Mouse (Mus musculus) lung, postnatal 0 days (tissue): Measurements from ENCODE around the gene Gm49358. TPM values are rescaled to one million over a fixed set of nuclear protein-coding genes. Genes with fewer than 3 reads are reported as not detected.

Experiments
- ATAC-seq: fragments of 200-750 bp; cut with Nextera tagmentation; 2 replicates; pipeline ENCODE4 v1.8.0; 2017; ENCODE audit warnings: moderate library complexity
- DNase-seq: peaks from one replicate; pipeline ENCODE4 v3.0.0-alpha.2; 2016; ENCODE audit warnings: low spot score
- H3K27ac ChIP-seq: fragments of 300-500 bp; sonication (generic); 2 replicates; pipeline ENCODE4 v1.5.1; 2014; ENCODE audit warnings: antibody characterized with exemption, mild to moderate bottlenecking, low read length, mixed read lengths
- H3K27me3 ChIP-seq: fragments of 300-500 bp; sonication (generic); replicated peaks from 2 replicates; pipeline ENCODE4 v1.6.1; 2014; ENCODE audit warnings: low read length, mixed read lengths; ENCODE audit not compliant: insufficient read depth
- H3K36me3 ChIP-seq: fragments of 300-500 bp; sonication (generic); 2 replicates; pipeline ENCODE4 v1.6.1; 2014; ENCODE audit warnings: low read length, mixed read lengths; ENCODE audit not compliant: insufficient read depth
- H3K4me1 ChIP-seq: fragments of 300-500 bp; sonication (generic); 2 replicates; pipeline ENCODE4 v1.6.1; 2014; ENCODE audit warnings: antibody characterized with exemption, low read depth, low read length, mixed read lengths; ENCODE audit not compliant: insufficient read depth
- H3K4me2 ChIP-seq: fragments of 300-500 bp; sonication (generic); replicated peaks from 2 replicates; pipeline ENCODE4 v1.6.1; 2014; ENCODE audit warnings: low read depth, mild to moderate bottlenecking, low read length, moderate library complexity, mixed read lengths
- H3K4me3 ChIP-seq: fragments of 300-500 bp; sonication (generic); 2 replicates; pipeline ENCODE4 v1.5.1; 2014; ENCODE audit warnings: low read depth, low read length
- H3K9ac ChIP-seq: fragments of 300-500 bp; sonication (generic); replicated peaks from 2 replicates; pipeline ENCODE4 v1.6.1; 2014; ENCODE audit warnings: low read depth, mild to moderate bottlenecking
- H3K9me3 ChIP-seq: fragments of 300-500 bp; sonication (generic); 2 replicates; pipeline ENCODE4 v1.6.1; 2016; ENCODE audit warnings: low read length, mixed read lengths
- CTCF ChIP-seq: IDR thresholded peaks from 2 replicates; pipeline ENCODE4 v1.5.1; 2016; ENCODE audit warnings: antibody characterized with exemption, mild to moderate bottlenecking
- EP300 ChIP-seq: IDR thresholded peaks from 2 replicates; pipeline ENCODE4 v1.6.1; 2016; ENCODE audit warnings: antibody characterized with exemption, mild to moderate bottlenecking, control low read depth
- WGBS: fragments of 180-500 bp; shearing (Covaris S2); extraction: QIAGEN DNeasy Blood & Tissue Kit; methylation state at CpG from one replicate; pipeline ENCODE4 v1.1.7; 2014; 5-methylcytosine and 5-hydroxymethylcytosine counted together
- polyA plus RNA-seq: library from polyadenylated mRNA; unstranded; fragments of >200 nt; fragmentation: Nextera tagmentation; extraction: Ambion mirVana; gene quantifications from 2 replicates; pipeline ENCODE4 v1.2.1, GENCODE M21; 2015

The Gm49358 gene
- polyA plus RNA-seq, 1 experiment from 2014 or later: not detected

GRCm38 (mm10) chr10:86842659-86843058 is 78.9 kb downstream of the Gm49358 start:
- H3K27ac ChIP-seq: no peak overlapping the region
- no peak for TF ChIP-seq CTCF
- H3K27me3 ChIP-seq: no peaks in the 10 kb centered on the region
- 56% methylated on average over 5 of the region's 5 CpGs for WGBS
- no peak overlapping the region for H3K4me2 ChIP-seq
- H3K9ac ChIP-seq: no peak overlapping the region
- ATAC-seq (no peak), DNase-seq (no peak)
- no peaks in the 10 kb centered on the region for H3K4me1 ChIP-seq
- H3K4me3 ChIP-seq: no peak overlapping the region
- no peaks in the 10 kb centered on the region for H3K36me3 ChIP-seq
- no peaks in the 10 kb centered on the region for H3K9me3 ChIP-seq

- no peaks in the 10 kb centered on the region for H3K27me3 ChIP-seq
- no peaks in the 10 kb centered on the region for H3K36me3 ChIP-seq
- H3K4me2 ChIP-seq: no peak overlapping the region
- no peak overlapping the region for H3K9ac ChIP-seq
- H3K9me3 ChIP-seq: no peaks in the 10 kb centered on the region
- WGBS: 53% methylated on average over 9 of the region's 9 CpGs
- ATAC-seq (no peak), DNase-seq (no peak)
- H3K4me1 ChIP-seq: no peaks in the 10 kb centered on the region
- no peak overlapping the region for H3K4me3 ChIP-seq
- TF ChIP-seq EP300 (no peak), CTCF (no peak)
- H3K27ac ChIP-seq: no peak overlapping the region
These were observed 83.2 kb downstream of the Gm49358 start for GRCm38 (mm10) chr10:86846926-86847467.

GRCm38 (mm10) chr10:86849087-86849486 is 85.3 kb downstream of the Gm49358 start:
- H3K36me3 ChIP-seq: no peaks in the 10 kb centered on the region
- no peak overlapping the region for H3K4me2 ChIP-seq
- no peak overlapping the region for H3K27ac ChIP-seq
- 77% methylated on average over 4 of the region's 4 CpGs for WGBS
- DNase-seq (no peak), ATAC-seq (no peak)
- no peaks in the 10 kb centered on the region for H3K9me3 ChIP-seq
- H3K27me3 ChIP-seq: no peaks in the 10 kb centered on the region
- TF ChIP-seq EP300 (no peak), CTCF (no peak)
- no peak overlapping the region for H3K9ac ChIP-seq
- H3K4me1 ChIP-seq: no peaks in the 10 kb centered on the region
- H3K4me3 ChIP-seq: no peak overlapping the region

GRCm38 (mm10) chr10:86849508-86849907 is 85.7 kb downstream of the Gm49358 start:
- Histone ChIP-seq H3K36me3 (no peaks in the 10 kb centered on the region), H3K4me3 (no peak overlapping the region), H3K9ac (no peak overlapping the region), H3K4me1 (no peaks in the 10 kb centered on the region), H3K4me2 (no peak overlapping the region), H3K27ac (no peak overlapping the region), H3K9me3 (no peaks in the 10 kb centered on the region), H3K27me3 (no peaks in the 10 kb centered on the region)
- DNase-seq (no peak), ATAC-seq (no peak)
- TF ChIP-seq EP300 (no peak), CTCF (no peak)
- 69% methylated on average over 4 of the region's 4 CpGs for WGBS

GRCm38 (mm10) chr10:86852160-86852559 is 88.4 kb downstream of the Gm49358 start:
- H3K4me2 ChIP-seq: no peak overlapping the region
- TF ChIP-seq EP300: no peak
- TF ChIP-seq CTCF: no peak
- no peak overlapping the region for H3K27ac ChIP-seq
- DNase-seq: no peak
- no peak overlapping the region for H3K4me3 ChIP-seq
- H3K4me1 ChIP-seq: no peaks in the 10 kb centered on the region
- H3K9ac ChIP-seq: no peak overlapping the region
- no peaks in the 10 kb centered on the region for H3K9me3 ChIP-seq
- H3K27me3 ChIP-seq: no peaks in the 10 kb centered on the region
- 83% methylated on average over 6 of the region's 6 CpGs for WGBS
- ATAC-seq: no peak
- no peaks in the 10 kb centered on the region for H3K36me3 ChIP-seq

GRCm38 (mm10) chr10:86853433-86853832 is 89.7 kb downstream of the Gm49358 start:
- Histone ChIP-seq H3K27me3 (no peaks in the 10 kb centered on the region), H3K27ac (no peak overlapping the region), H3K4me2 (no peak overlapping the region), H3K9ac (no peak overlapping the region), H3K4me1 (no peaks in the 10 kb centered on the region), H3K9me3 (no peaks in the 10 kb centered on the region), H3K36me3 (no peaks in the 10 kb centered on the region), H3K4me3 (no peak overlapping the region)
- 86% methylated on average over 3 of the region's 3 CpGs for WGBS
- DNase-seq (no peak), ATAC-seq (no peak)
- TF ChIP-seq EP300 (no peak), CTCF (no peak)

- Histone ChIP-seq H3K4me2 (no peak overlapping the region), H3K4me1 (no peaks in the 10 kb centered on the region), H3K9ac (no peak overlapping the region), H3K36me3 (no peaks in the 10 kb centered on the region), H3K27me3 (no peaks in the 10 kb centered on the region), H3K4me3 (no peak overlapping the region), H3K27ac (no peak overlapping the region), H3K9me3 (no peaks in the 10 kb centered on the region)
- TF ChIP-seq CTCF (no peak), EP300 (no peak)
- DNase-seq (no peak), ATAC-seq (no peak)
- 73% methylated on average over 4 of the region's 4 CpGs for WGBS
These were observed 96.6 kb downstream of the Gm49358 start for GRCm38 (mm10) chr10:86860396-86860795.
